Mouse (Mus musculus) kidney, embryonic 14.5 days (tissue): ENCODE results near the gene Mcoln2. TPM values are rescaled to one million over a fixed set of nuclear protein-coding genes. Genes with fewer than 3 reads are reported as not detected.

ENCODE experiments used
- ATAC-seq: fragments of 200-750 bp; cut with Nextera tagmentation; 2 replicates; pipeline ENCODE4 v1.8.0; 2017; ENCODE audit warnings: moderate number of reproducible peaks, mild to moderate bottlenecking, moderate TSS enrichment, moderate library complexity; ENCODE audit not compliant: low FRiP score, low TSS enrichment
- H3K27ac ChIP-seq: fragments of 300-500 bp; sonication (generic); 2 replicates; pipeline ENCODE4 v1.5.1; 2014; ENCODE audit warnings: low read depth, mild to moderate bottlenecking, low read length, moderate library complexity, mixed read lengths
- H3K27me3 ChIP-seq: fragments of 300-500 bp; sonication (generic); 2 replicates; pipeline ENCODE4 v1.6.1; 2014; ENCODE audit warnings: mild to moderate bottlenecking, low read length; ENCODE audit not compliant: control insufficient read depth, insufficient read depth
- H3K36me3 ChIP-seq: fragments of 300-500 bp; sonication (generic); 2 replicates; pipeline ENCODE4 v1.6.1; 2014; ENCODE audit warnings: low read length, mixed read lengths; ENCODE audit not compliant: control insufficient read depth, insufficient read depth
- H3K4me1 ChIP-seq: fragments of 300-500 bp; sonication (generic); 2 replicates; pipeline ENCODE4 v1.6.1; 2014; ENCODE audit warnings: low read length, mixed read lengths; ENCODE audit not compliant: control insufficient read depth, insufficient read depth
- H3K4me2 ChIP-seq: fragments of 300-500 bp; sonication (generic); replicated peaks from 2 replicates; pipeline ENCODE4 v1.6.1; 2014; ENCODE audit warnings: low read depth, mild to moderate bottlenecking, low read length
- H3K4me3 ChIP-seq: fragments of 300-500 bp; sonication (generic); 2 replicates; pipeline ENCODE4 v1.5.1; 2014; ENCODE audit warnings: mild to moderate bottlenecking, low read length
- H3K9ac ChIP-seq: fragments of 300-500 bp; sonication (generic); 2 replicates; pipeline ENCODE4 v1.6.1; 2014; ENCODE audit warnings: low read depth, mild to moderate bottlenecking, low read length, moderate library complexity
- H3K9me3 ChIP-seq: fragments of 300-500 bp; sonication (generic); 2 replicates; pipeline ENCODE4 v1.6.1; 2016; ENCODE audit warnings: low read length; ENCODE audit not compliant: control insufficient read depth
- WGBS: fragments of 180-500 bp; shearing (Covaris S2); extraction: QIAGEN DNeasy Blood & Tissue Kit; methylation state at CpG from one replicate; pipeline ENCODE4 v1.1.7; 2014; 5-methylcytosine and 5-hydroxymethylcytosine counted together
- polyA plus RNA-seq: library from polyadenylated mRNA; unstranded; fragments of >200 nt; fragmentation: Nextera tagmentation; extraction: Ambion mirVana; gene quantifications from 2 replicates; pipeline ENCODE4 v1.2.1, GENCODE M21; 2014

The Mcoln2 gene
- polyA plus RNA-seq, 1 experiment from 2014 or later = 1.1 TPM

DNA sequence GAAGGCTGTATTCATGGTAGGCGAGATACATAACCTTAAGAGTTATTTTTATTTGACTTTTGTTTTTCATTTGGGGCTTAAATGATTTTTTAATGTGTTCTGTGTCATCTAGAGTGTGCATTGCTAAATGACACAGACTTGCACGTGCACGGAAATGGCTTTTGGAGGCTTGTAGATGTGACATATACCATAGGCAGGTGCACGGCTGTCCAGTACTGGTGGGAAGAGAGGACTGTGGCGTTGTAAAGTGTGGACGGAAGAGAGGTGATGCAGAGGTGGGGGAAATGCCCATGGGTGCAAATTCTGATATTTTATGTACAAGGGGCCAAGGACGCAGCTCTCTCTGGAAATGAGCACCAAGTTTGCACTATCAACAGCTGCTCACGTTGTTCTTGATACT, 2.1 kb downstream of the Mcoln2 start:
- H3K27ac ChIP-seq = no peak overlapping the region
- WGBS = 91% methylated on average over 8 of the region's 8 CpGs
- no peaks in the 10 kb centered on the region for H3K36me3 ChIP-seq
- H3K4me2 ChIP-seq = no peak overlapping the region
- H3K9me3 ChIP-seq = no peaks in the 10 kb centered on the region
- ATAC-seq = no peak
- no peaks in the 10 kb centered on the region for H3K27me3 ChIP-seq
- H3K4me1 ChIP-seq = no peaks in the 10 kb centered on the region
- no peak overlapping the region for H3K9ac ChIP-seq
- no peak overlapping the region for H3K4me3 ChIP-seq

GRCm38 (mm10) chr3:146152348-146152747, 2.7 kb downstream of the Mcoln2 start:
- Histone ChIP-seq H3K4me1 (no peaks in the 10 kb centered on the region), H3K27me3 (no peaks in the 10 kb centered on the region), H3K4me2 (no peak overlapping the region), H3K27ac (no peak overlapping the region), H3K9me3 (no peaks in the 10 kb centered on the region), H3K4me3 (no peak overlapping the region), H3K36me3 (no peaks in the 10 kb centered on the region), H3K9ac (no peak overlapping the region)
- no peak for ATAC-seq
- WGBS = 84% methylated on average over 8 of the region's 8 CpGs

GRCm38 (mm10) chr3:146152913-146153312, 3.3 kb downstream of the Mcoln2 start:
- H3K9ac ChIP-seq = no peak overlapping the region
- no peaks in the 10 kb centered on the region for H3K9me3 ChIP-seq
- H3K4me3 ChIP-seq = no peak overlapping the region
- H3K4me2 ChIP-seq = no peak overlapping the region
- WGBS = 84% methylated on average over 2 of the region's 2 CpGs
- no peak for ATAC-seq
- H3K4me1 ChIP-seq = no peaks in the 10 kb centered on the region
- H3K36me3 ChIP-seq = no peaks in the 10 kb centered on the region
- H3K27me3 ChIP-seq = no peaks in the 10 kb centered on the region
- no peak overlapping the region for H3K27ac ChIP-seq

DNA sequence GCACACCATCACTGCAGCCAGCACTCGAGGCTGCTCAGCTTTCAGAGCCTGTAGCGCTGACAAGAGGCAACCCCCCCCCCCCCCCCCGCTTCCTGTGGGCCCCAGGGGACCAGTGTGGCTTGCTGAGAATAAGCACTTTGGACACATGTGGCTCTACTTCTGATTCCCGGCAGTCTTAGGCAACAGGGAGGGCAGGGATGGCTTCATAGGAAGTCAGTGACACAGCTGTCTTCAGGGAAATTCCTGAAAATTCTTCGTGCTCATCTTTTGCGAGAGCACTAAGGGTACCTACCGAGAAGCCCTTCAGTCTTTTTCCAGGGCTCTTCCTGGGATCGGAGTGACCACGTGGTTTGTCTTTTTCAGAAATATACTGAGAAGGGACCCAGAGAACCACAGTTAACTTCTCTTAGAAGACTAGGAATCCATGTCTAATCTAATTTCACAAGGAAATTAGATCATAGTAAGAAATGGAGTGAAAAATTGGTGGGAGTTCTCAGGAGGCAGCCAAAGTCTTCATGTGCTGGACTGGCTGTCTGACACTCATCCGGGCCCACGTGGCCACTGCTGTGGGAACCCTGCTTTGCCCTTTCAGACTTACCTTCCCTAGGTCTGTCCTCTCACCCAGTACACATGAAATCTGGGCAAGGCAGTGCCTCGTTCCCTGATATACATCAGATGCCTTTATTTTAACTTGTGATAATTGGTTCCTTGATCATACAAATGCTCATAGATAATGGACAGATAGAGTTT, 4.4 kb downstream of the Mcoln2 start:
- 40% methylated on average over 12 of the region's 12 CpGs for WGBS
- no peaks in the 10 kb centered on the region for H3K9me3 ChIP-seq
- ATAC-seq = no peak
- no peak overlapping the region for H3K9ac ChIP-seq
- H3K27ac ChIP-seq = no peak overlapping the region
- H3K4me3 ChIP-seq = no peak overlapping the region
- no peaks in the 10 kb centered on the region for H3K4me1 ChIP-seq
- H3K36me3 ChIP-seq = no peaks in the 10 kb centered on the region
- peak overlapping the region; percentile 13; the same call in 1 of the 2 replicates for H3K4me2 ChIP-seq
- no peaks in the 10 kb centered on the region for H3K27me3 ChIP-seq

DNA sequence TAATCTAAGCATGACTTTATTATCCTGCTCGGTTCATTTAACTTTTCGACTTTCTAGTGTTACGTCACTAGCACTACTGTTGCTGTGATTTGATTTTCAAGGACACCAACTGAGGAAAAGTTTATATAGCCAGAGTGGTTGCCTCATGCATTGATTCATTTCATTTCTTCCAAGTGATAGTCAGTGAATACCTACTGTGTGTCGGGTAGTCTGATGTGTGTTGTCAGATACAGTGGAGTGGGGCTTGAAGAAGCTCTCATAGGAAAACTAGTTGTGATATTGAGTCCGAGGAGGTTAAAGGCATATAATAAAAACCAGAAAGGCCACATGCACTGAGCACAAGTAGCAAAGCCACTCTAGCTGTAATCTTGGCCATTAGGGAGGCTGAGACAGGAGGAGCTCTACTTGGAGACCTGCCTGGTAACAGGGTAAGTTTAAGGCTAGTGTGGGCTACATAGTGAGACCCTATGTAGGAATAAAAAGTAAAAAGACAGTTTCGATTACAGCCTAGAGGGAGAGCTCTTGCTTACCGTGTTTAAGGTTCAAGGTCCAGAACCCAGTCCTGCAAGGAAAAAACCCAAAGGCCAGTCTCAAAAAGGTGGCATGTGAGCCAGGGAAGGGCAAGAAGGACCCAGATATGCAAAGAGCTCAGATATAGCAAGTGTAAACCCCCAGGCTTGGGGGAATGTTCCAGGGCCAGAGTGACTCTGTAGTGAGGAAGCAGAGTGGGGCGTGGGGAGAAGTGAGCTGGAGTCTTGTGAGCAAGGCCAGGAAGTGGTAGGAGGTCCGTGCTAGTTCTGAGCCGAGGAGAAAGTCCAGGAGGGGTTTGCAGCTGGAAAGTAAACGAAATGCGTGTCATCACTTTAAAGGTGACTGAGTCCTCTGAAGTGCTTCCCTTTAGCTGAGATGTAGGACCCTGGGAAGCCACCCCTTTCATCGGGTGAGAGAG, 6.3 kb downstream of the Mcoln2 start:
- Histone ChIP-seq H3K9ac (no peak overlapping the region), H3K36me3 (no peaks in the 10 kb centered on the region), H3K4me1 (no peaks in the 10 kb centered on the region), H3K27me3 (no peaks in the 10 kb centered on the region), H3K27ac (no peak overlapping the region), H3K4me2 (no peak overlapping the region), H3K9me3 (no peaks in the 10 kb centered on the region), H3K4me3 (no peak overlapping the region)
- 76% methylated on average over 13 of the region's 13 CpGs for WGBS
- ATAC-seq = no peak

- Histone ChIP-seq H3K36me3 (no peaks in the 10 kb centered on the region), H3K9ac (no peak overlapping the region), H3K4me1 (no peaks in the 10 kb centered on the region), H3K9me3 (no peaks in the 10 kb centered on the region), H3K4me3 (no peak overlapping the region), H3K27ac (no peak overlapping the region), H3K4me2 (no peak overlapping the region), H3K27me3 (no peaks in the 10 kb centered on the region)
- no peak for ATAC-seq
- WGBS = 73% methylated on average over 2 of the region's 2 CpGs
These were observed 7.2 kb downstream of the Mcoln2 start for GRCm38 (mm10) chr3:146156811-146157210.

DNA sequence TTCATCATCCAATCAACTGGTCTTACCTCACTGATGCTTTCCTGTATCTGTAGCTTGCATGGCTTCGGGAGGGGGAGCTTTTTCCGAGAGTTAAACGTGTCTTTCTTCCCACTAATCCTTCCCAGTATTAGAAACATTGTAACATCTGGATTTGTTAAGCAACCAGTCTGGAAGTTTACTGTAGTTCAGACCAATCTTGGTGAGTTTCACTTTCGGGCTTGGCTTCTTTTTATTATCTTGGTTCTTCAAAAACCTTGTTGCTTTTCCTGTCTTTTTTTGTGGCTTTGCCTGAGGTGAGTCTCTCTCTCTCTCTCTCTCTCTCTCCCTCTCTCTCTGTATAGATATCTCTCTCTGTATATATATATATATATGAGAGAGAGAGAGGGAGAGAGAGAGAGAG, 8.4 kb downstream of the Mcoln2 start:
- Histone ChIP-seq H3K4me3 (no peak overlapping the region), H3K9ac (no peak overlapping the region), H3K27me3 (no peaks in the 10 kb centered on the region), H3K4me2 (no peak overlapping the region), H3K27ac (no peak overlapping the region), H3K4me1 (no peaks in the 10 kb centered on the region), H3K9me3 (no peaks in the 10 kb centered on the region), H3K36me3 (no peaks in the 10 kb centered on the region)
- no peak for ATAC-seq
- 87% methylated on average over 4 of the region's 4 CpGs for WGBS

DNA sequence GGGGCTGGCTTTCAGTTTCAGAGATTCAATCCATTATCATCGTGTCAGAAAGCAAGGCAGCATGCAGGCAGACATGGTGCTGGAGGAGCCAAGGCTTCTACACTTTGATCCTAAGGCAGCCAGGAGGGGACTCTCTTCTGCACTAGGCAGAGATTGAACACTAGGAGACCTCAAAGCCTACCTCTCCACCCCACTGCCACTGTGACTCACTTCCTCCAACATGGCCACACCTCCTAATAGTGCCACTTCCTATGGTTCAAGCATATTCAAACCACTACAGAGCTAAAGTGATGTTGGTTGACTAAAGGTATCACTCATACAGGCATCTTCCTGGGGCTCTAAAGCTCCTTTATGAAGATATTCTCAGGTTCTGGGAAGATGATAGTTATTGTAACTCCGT, 9.7 kb downstream of the Mcoln2 start:
- no peak overlapping the region for H3K27ac ChIP-seq
- H3K36me3 ChIP-seq = no peaks in the 10 kb centered on the region
- H3K4me3 ChIP-seq = no peak overlapping the region
- WGBS = 87% methylated on average over 2 of the region's 2 CpGs
- H3K9ac ChIP-seq = no peak overlapping the region
- no peaks in the 10 kb centered on the region for H3K9me3 ChIP-seq
- no peaks in the 10 kb centered on the region for H3K27me3 ChIP-seq
- no peak for ATAC-seq
- no peak overlapping the region for H3K4me2 ChIP-seq
- no peaks in the 10 kb centered on the region for H3K4me1 ChIP-seq

GRCm38 (mm10) chr3:146162197-146162596, 12.6 kb downstream of the Mcoln2 start:
- no peaks in the 10 kb centered on the region for H3K27me3 ChIP-seq
- no peak overlapping the region for H3K9ac ChIP-seq
- H3K9me3 ChIP-seq = no peaks in the 10 kb centered on the region
- no peak for ATAC-seq
- no peak overlapping the region for H3K4me2 ChIP-seq
- H3K4me1 ChIP-seq = no peaks in the 10 kb centered on the region
- no peak overlapping the region for H3K27ac ChIP-seq
- no peak overlapping the region for H3K4me3 ChIP-seq
- no peaks in the 10 kb centered on the region for H3K36me3 ChIP-seq
- WGBS = 79% methylated on average over 4 of the region's 4 CpGs
